Mouse (Mus musculus): Measurements from ENCODE around the gene Vamp4.
"Not testable (repeated sequence)": the region's sequence is repeated elsewhere in the genome, so short reads cannot be mapped to it uniquely, and the experiment has no call there.

Gene Vamp4

GRCm38 (mm10) chr1:162589443-162589842, 19.1 kb downstream of the Vamp4 start:
- DNase-seq (ENCODE audit: low spot score), result peak; percentile 17

DNA sequence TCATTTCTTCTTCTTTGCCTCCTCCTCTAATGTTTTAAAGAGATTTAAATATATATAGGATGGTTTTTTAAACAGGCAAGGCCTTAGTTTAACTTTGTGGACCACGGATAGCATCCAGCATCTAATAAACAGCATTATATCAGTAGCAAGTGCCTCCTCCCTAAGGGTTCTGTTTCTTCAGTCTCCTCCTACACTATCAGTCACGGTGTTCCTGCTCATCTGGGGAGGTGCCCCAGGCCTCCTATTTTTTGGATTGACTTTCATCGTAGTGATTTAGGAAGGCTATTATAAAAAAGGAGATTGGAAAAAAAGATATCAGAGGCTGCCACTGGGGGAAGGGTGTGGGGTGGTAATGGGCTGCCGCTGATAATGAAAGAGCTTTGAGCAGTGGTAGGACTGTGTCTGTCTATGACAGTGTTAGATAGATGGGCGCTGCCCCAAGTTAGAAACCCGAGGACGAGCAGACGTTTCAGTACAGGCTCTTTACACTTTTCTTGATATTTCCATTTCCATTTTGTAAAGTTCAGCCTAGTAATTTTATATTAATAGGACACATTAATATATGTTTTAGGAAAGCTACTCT, 20.2 kb downstream of the Vamp4 start:
- no peak for DNase-seq (ENCODE audit: low spot score)

GRCm38 (mm10) chr1:162597379-162598102, 27.2 kb downstream of the Vamp4 start:
- no peak for DNase-seq (ENCODE audit: low spot score)

- no peak for DNase-seq (ENCODE audit: low spot score)
Measured at GRCm38 (mm10) chr1:162599617-162600016, 29.3 kb downstream of the Vamp4 start.

DNA sequence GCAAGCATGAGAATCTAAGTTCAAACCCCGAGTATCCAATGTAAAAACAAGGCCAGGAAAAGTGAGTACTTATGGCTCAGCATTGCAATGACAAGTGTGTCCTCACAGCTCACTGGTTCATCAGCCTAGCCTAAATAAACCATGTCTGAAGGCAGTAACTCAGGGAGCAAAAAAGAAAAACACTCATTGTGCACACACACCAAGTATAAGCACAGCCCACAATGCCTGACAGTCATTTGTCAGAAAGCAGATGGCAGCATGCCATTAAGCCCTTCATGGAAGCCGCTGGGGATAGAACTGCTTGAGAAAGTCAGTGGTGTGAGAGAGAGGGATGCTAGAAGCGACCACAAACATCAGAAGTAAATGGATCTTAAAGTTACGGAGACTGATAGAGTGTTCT, 31.0 kb downstream of the Vamp4 start:
- no peak for DNase-seq (ENCODE audit: low spot score)

- no peak for DNase-seq (ENCODE audit: low spot score)
Measured at GRCm38 (mm10) chr1:162608127-162608526, 37.8 kb downstream of the Vamp4 start.

DNA sequence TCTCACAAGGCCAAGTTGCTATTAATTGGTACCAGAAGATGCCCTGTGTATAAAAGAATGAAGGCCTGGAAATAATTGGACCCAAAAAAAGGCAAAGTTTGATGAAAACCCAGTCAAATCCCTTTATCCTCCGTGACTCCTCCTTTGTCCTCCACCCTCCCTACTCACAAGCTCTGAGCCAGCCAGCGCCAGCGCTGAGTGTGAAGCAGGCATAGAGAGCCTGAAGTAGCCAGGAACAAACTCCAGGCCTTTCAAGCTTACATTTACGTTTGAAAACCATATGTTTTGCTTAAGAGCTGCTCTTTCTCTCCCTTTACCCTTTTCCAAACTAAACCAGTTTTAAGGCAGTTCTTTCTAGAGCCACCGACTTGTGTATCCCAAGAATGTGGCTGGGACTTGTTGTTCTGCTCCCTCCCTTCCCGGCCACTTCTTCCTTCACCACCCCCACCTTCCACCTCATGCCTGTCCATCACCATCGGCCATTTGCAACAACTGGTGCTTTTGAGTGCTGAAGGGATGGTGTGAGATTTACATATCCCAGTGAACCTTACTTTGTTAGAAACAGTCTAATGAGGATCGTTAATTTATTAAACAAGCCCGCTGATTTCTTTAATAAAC, 39.4 kb downstream of the Vamp4 start:
- no peak for DNase-seq (ENCODE audit: low spot score)

DNA sequence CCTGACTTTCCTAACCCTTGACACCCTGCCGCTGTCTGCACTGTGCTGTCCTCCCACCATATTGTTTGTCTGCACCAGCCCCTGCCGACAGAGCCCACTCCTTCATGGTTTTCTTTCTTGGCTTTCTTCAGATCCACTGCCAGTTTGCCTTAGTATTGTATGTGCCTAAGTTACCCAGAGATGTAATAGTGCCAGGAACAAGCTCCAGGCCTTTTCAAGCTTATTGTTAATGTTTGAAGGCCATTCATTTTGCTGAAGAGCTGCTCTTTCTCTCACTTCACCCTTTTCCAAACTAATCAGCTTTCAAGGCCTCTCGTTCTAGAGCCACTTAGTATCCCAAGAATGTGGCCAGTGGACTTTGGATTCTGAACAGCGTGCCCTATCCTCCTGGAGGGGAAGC, 40.9 kb downstream of the Vamp4 start:
- DNase-seq (ENCODE audit: low spot score), result no peak

DNA sequence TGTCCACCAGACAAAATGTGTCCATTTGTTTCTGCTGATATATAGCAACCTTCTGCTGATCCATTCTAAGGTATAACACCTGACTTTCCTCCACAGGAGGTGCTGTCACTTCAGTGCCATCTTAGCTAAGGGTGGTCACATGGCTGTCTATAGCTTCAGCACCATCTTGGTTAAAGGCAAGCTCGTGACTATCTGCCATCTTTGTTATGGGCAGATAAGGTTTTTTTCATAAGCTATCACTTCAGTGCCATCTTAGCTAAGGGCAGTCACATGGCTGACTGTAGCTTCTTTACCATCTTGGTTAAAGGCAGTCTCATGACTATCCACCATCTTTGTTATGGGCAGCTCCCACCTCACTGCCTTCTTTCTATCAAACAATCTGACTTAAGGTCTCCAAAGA, 45.2 kb downstream of the Vamp4 start:
- no peak for DNase-seq (ENCODE audit: low spot score)

DNA sequence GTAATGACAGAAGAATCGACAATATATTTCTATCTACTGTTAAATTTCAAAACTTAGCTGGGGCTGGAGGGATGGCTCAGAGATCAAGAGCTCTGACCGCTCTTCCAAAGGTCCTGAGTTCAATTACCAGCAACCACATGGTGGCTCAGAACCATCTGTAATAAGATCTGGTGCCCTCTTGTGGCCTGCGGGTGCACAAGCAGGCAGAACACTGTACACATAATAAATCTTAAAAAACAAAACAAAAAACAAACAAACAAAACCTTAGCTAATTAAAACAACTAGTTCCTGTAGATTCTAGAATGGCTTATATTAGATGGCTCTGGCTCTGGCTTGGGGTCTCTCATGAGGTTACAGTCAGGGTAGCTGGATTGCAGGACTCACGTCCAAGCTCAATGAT, 50.2 kb downstream of the Vamp4 start:
- DNase-seq (ENCODE audit: low spot score), result no peak

DNA sequence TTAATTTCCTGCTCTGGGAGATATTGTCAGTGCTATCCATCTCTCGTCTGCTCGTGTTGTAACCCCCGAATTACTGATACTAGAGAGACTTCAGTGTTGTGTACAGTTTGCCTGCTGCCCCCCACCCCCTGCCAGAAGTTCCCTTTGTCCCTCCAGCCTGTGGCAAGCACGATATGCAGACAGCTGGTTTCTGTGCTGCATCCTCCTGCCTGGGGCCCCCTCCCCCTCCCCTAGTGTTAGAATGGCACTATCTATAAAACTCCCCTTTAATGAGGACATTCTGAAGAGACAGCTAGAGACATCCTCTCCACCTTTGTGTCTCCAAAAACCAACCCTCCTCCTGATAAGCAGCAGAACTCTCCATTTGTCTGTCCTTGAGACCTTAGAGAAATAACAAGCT, 53.6 kb downstream of the Vamp4 start:
- no peak for DNase-seq (ENCODE audit: low spot score)

- DNase-seq (ENCODE audit: low spot score), result no peak
Measured at GRCm38 (mm10) chr1:162625229-162625628, 54.9 kb downstream of the Vamp4 start.

GRCm38 (mm10) chr1:162627821-162628220, 57.5 kb downstream of the Vamp4 start:
- DNase-seq (ENCODE audit: low spot score), result not testable (repeated sequence)

- DNase-seq (ENCODE audit: low spot score), result not testable (repeated sequence)
Measured at GRCm38 (mm10) chr1:162628326-162628725, 58.0 kb downstream of the Vamp4 start.

DNA sequence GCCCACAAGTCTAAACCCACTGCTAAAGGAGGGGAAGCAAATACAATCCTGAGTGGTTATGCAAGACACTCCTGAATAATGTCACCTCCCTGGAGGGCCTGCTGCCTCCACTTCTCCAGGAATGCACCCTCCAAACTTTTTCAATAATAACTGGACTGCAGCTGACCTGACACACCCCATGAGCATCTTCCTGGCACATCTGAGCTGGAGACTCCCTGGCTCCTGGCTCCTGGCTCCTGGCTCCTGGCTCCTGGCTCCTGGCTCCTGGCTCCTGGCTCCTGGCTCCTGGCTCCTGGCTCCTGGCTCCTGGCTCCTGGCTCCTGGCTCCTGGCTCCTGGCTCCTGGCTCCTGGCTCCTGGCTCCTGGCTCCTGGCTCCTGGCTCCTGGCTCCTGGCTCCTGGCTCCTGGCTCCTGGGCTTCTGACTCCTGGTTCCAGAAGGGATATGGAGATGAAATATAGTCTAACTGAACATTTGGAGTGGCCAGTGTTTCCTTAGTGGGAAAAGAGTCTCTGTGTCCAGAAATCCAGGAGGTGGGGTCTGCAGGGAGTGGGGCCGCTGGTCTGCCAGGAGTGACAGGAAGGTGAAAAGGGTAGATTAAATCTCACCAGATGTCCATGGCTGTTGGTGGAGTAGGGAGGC, 65.1 kb downstream of the Vamp4 start:
- not testable (repeated sequence) for DNase-seq (ENCODE audit: low spot score)

- no peak for DNase-seq (ENCODE audit: low spot score)
Measured at GRCm38 (mm10) chr1:162636516-162636915, 66.2 kb downstream of the Vamp4 start.

DNA sequence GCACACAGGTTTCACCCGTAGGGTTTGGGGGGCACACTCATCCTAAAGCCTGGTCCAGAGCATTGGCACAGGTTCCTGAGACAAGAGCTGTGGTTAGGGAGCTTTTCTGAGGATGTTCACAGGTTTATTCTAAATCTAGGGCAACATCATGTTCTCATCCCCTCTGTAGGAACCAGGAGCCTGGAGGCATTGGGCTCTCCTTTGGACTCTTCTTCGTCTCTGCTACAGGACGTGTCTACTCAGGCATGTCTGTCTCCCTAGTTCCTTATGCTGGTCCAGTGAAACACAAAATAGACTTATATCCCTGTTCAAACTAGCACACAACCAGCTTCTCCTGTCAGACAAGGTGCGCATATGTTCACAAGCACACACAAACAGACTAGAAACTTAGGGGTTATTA, 68.2 kb downstream of the Vamp4 start:
- DNase-seq (ENCODE audit: low spot score), result no peak

- DNase-seq (ENCODE audit: low spot score), result no peak
Measured at GRCm38 (mm10) chr1:162639051-162639750, 68.9 kb downstream of the Vamp4 start, which contains the start of gene Myoc. Gene Myoc (plus strand): TSS chr1:162639155.

DNA sequence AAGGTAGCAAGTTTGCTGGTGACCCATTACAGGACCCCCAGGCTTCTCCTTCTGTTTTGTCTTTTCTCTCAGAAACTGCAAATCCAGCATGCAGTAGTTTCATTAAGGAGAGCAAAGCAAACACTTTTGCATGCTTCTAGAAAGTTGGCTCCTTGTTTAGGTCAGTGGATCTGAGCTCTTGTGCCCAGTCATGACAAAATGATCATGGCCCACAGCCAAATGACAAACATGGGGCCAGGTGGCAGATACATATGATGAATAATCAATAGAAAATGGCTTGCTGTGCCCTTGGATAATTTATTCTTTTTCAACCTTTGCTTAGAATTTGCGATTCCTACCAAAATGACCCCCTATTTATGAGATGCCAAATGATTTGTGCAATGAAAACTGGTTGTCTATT, 69.5 kb downstream of the Vamp4 start:
- no peak for DNase-seq (ENCODE audit: low spot score)

- no peak for DNase-seq (ENCODE audit: low spot score)
Measured at GRCm38 (mm10) chr1:162642591-162642990, 72.3 kb downstream of the Vamp4 start.

- no peak for DNase-seq (ENCODE audit: low spot score)
Measured at GRCm38 (mm10) chr1:162643752-162644151, 73.4 kb downstream of the Vamp4 start.

- DNase-seq (ENCODE audit: low spot score), result no peak
Measured at GRCm38 (mm10) chr1:162646083-162646686, 75.9 kb downstream of the Vamp4 start.

Measured in yolk sac, embryonic 10.5 days (tissue).